Mouse (Mus musculus) CH12.LX (cell line): ENCODE data around the gene Sit1.

Experiments used
- CHD1 ChIP-seq: IDR thresholded peaks from 2 replicates; pipeline ENCODE4 v1.6.1; 2012; ENCODE audit warnings: low read depth, low read length, improper control_type of control experiment, inconsistent platforms
- CTCF ChIP-seq, 2 experiments: IDR thresholded peaks in 1 of 2; conservative IDR thresholded peaks in 1 of 2; 2 replicates each; pipeline ENCODE4 v1.5.1; 2011 to 2012; ENCODE audit warnings: low read depth in 2 of 2, low read length in 2 of 2, improper control_type of control experiment in 1 of 2, inconsistent platforms in 1 of 2, mild to moderate bottlenecking in 1 of 2, moderate library complexity in 1 of 2
- JUN ChIP-seq: IDR thresholded peaks from 2 replicates; pipeline ENCODE4 v1.6.1; 2011; ENCODE audit warnings: low read depth, mild to moderate bottlenecking, low read length, improper control_type of control experiment, moderate library complexity; ENCODE audit not compliant: insufficient read depth
- MAFK ChIP-seq: IDR thresholded peaks from 2 replicates; pipeline ENCODE4 v1.6.1; 2011; ENCODE audit warnings: low read length, improper control_type of control experiment; ENCODE audit not compliant: insufficient replicate concordance
- MAZ ChIP-seq: IDR thresholded peaks from 2 replicates; pipeline ENCODE4 v1.6.1; 2012; ENCODE audit warnings: low read depth, mild to moderate bottlenecking, inconsistent platforms, low read length, improper control_type of control experiment, moderate library complexity
- POLR2A ChIP-seq: IDR thresholded peaks from 2 replicates; pipeline ENCODE4 v1.6.1; 2011; ENCODE audit warnings: low read depth, mild to moderate bottlenecking, improper control_type of control experiment, low read length
- RAD21 ChIP-seq: IDR thresholded peaks from 2 replicates; pipeline ENCODE4 v1.6.1; 2011; ENCODE audit warnings: low read depth, mild to moderate bottlenecking, low read length, improper control_type of control experiment, moderate library complexity
- TBP ChIP-seq: conservative IDR thresholded peaks from 2 replicates; pipeline ENCODE4 v1.6.1; 2011; ENCODE audit warnings: low read depth, low read length, improper control_type of control experiment
- TCF12 ChIP-seq: IDR thresholded peaks from 2 replicates; pipeline ENCODE4 v1.6.1; 2014; ENCODE audit warnings: low read depth, mild to moderate bottlenecking, inconsistent platforms, low read length, improper control_type of control experiment
- USF1 ChIP-seq: IDR thresholded peaks from 2 replicates; pipeline ENCODE4 v1.6.1; 2014; ENCODE audit warnings: low read depth, mild to moderate bottlenecking, inconsistent platforms, low read length, improper control_type of control experiment

- TF ChIP-seq CHD1: no peak
- TF ChIP-seq RAD21: no peak
- no peak for TF ChIP-seq TBP
- TF ChIP-seq POLR2A: no peak
- no peak for TF ChIP-seq CTCF (conservative IDR thresholded peaks at IDR 0.05 in 1 of 2, IDR thresholded peaks at IDR 0.05 in 1 of 2; ENCODE audit: low read depth in 2 of 2, low read length in 2 of 2)
- no peak for TF ChIP-seq USF1
- TF ChIP-seq MAZ: no peak
- no peak for TF ChIP-seq JUN
- TF ChIP-seq MAFK: no peak
- no peak for TF ChIP-seq TCF12
Measured at GRCm38 (mm10) chr4:43493846-43494240, 10.3 kb upstream of the Sit1 start.
